Mouse (Mus musculus) E14TG2a.4 (cell line): ENCODE measurements at regions not wholly inside any gene's neighbourhood (a gene's known extent, or its start where the extent isn't known, plus 50 kb on each side); places are given as distances from the start of the nearest gene placed in this dataset.

Source experiments
- CTCF ChIP-seq: conservative IDR thresholded peaks from 2 replicates; pipeline ENCODE4 v1.5.1; 2014; ENCODE audit warnings: low read length
- POU5F1 ChIP-seq: IDR thresholded peaks from 2 replicates; pipeline ENCODE4 v1.6.1; 2014; ENCODE audit warnings: low read length, borderline replicate concordance

DNA sequence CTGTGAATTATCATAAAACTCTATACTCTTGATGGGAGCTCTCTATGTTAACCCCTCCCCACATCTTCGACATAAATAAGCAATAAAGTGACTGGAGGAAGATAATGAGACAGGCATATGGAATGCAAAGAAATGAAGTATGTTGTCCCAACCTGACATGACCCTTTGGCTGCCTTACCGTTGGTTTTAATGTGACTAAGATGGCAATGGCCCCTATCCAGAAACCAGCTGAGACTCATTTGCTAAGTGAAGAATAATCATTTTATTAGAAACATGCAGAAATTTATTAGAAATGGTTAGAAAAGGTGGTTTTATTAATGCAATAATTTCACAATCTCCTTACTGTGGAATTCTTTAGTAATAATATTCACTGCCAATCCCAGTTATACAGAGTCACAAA is 2767.2 kb upstream of the 5930422O12Rik start:
- TF ChIP-seq CTCF: no peak
- TF ChIP-seq POU5F1: no peak
